Mouse (Mus musculus): ENCODE results near the gene Ptprn2. TPM values are rescaled to one million over a fixed set of nuclear protein-coding genes. Genes with fewer than 3 reads are reported as not detected.

The Ptprn2 gene
- polyA plus RNA-seq, 1 experiment from 2014 or later, result 0.14 TPM

- 76% methylated on average over 2 of the region's 2 CpGs for WGBS (ENCODE audit: insufficient replicate concordance)
- Histone ChIP-seq H3K9me3 (ENCODE audit: low read length) (no peaks in the 10 kb centered on the region), H3K9ac (replicated peaks) (no peak overlapping the region), H3K4me3 (ENCODE audit: low read depth, low read length) (no peak overlapping the region), H3K27ac (ENCODE audit: low read depth) (no peak overlapping the region), H3K36me3 (replicated peaks; ENCODE audit: insufficient read depth, low read length) (no peaks in the 10 kb centered on the region), H3K27me3 (ENCODE audit: insufficient read depth, low read length) (no peaks in the 10 kb centered on the region), H3K4me1 (ENCODE audit: insufficient read depth) (no peaks in the 10 kb centered on the region), H3K4me2 (ENCODE audit: low read depth, low read length) (no peak overlapping the region)
- DNase-seq, result no peak
- no peak for ATAC-seq
- TF ChIP-seq EP300 (IDR thresholded peaks at IDR 0.05; ENCODE audit: low read depth), result no peak
- TF ChIP-seq CTCF (IDR thresholded peaks at IDR 0.05; ENCODE audit: low read depth), result no peak
These were observed 235.5 kb downstream of the Ptprn2 start for GRCm38 (mm10) chr12:116721062-116721461.

DNA sequence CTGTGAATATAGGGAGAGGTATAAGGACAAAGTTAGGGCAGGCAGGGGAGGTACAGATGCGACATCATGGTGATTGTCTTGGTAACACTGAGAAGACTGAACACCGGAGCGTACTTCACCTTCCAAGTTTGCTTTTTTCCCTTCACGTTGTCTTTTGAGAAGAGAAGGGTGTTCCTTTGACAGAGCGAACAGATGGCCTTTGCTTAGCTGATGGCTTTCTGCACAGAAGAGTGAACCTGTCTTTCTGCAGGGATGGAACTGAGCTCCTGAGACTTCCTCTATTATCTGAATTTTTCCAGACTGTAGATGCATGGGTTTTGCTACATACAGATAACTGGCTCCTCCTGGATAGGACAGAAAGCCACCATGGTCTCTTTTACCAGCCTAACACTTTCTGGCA is 254.6 kb downstream of the Ptprn2 start:
- Histone ChIP-seq H3K27ac (ENCODE audit: low read depth) (no peak overlapping the region), H3K9ac (replicated peaks) (no peak overlapping the region), H3K4me3 (ENCODE audit: low read depth, low read length) (no peak overlapping the region), H3K4me1 (ENCODE audit: insufficient read depth) (no peaks in the 10 kb centered on the region), H3K27me3 (ENCODE audit: insufficient read depth, low read length) (no peaks in the 10 kb centered on the region), H3K4me2 (ENCODE audit: low read depth, low read length) (no peak overlapping the region), H3K36me3 (replicated peaks; ENCODE audit: insufficient read depth, low read length) (no peaks in the 10 kb centered on the region), H3K9me3 (ENCODE audit: low read length) (no peaks in the 10 kb centered on the region)
- DNase-seq (no peak), ATAC-seq (no peak)
- WGBS (ENCODE audit: insufficient replicate concordance), result 81% methylated on average over 5 of the region's 5 CpGs
- TF ChIP-seq CTCF (IDR thresholded peaks at IDR 0.05; ENCODE audit: low read depth) (no peak), EP300 (IDR thresholded peaks at IDR 0.05; ENCODE audit: low read depth) (no peak)

DNA sequence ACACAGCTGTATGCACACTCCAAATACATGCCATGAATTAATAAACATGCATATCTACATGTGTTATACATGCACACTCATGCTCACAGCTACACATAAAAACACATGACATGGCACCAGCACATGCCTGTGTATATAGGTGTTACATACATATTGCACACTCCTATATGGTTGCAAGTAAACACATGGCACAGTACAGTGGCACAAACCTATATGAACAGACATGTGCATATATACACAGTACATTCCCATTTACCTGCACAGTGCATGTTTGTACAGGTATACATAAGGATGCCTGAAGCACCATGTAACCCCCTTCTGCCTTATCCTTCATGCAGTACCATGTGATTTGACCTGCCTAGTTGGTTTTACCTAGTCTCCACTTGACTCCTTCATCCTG is 255.8 kb downstream of the Ptprn2 start:
- Histone ChIP-seq H3K4me2 (ENCODE audit: low read depth, low read length) (no peak overlapping the region), H3K27me3 (ENCODE audit: insufficient read depth, low read length) (no peaks in the 10 kb centered on the region), H3K9me3 (ENCODE audit: low read length) (no peaks in the 10 kb centered on the region), H3K27ac (ENCODE audit: low read depth) (no peak overlapping the region), H3K4me1 (ENCODE audit: insufficient read depth) (no peaks in the 10 kb centered on the region), H3K36me3 (replicated peaks; ENCODE audit: insufficient read depth, low read length) (no peaks in the 10 kb centered on the region), H3K4me3 (ENCODE audit: low read depth, low read length) (no peak overlapping the region), H3K9ac (replicated peaks) (no peak overlapping the region)
- DNase-seq (no peak), ATAC-seq (no peak)
- no peak for TF ChIP-seq EP300 (IDR thresholded peaks at IDR 0.05; ENCODE audit: low read depth)
- no peak for TF ChIP-seq CTCF (IDR thresholded peaks at IDR 0.05; ENCODE audit: low read depth)

DNA sequence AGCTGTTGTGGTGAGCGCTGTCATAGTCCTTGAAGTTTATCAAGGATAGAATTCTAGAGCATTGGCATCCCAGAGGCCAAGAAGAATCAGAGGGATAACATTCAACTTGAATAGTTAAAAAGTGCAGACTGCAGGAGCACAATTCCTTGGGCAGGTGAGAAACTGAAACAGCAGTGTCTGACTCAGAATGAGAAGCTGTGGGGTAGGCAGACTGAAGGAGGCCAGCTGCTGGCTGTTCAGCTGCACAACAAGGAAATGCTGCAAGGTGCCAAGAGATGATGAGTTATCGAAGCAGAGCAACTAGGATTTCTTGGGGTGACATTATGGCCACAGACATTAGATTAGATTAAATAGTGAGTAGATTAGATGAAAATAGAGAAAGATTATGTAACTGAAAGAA is 260.9 kb downstream of the Ptprn2 start:
- WGBS (ENCODE audit: insufficient replicate concordance), result 70% methylated on average over 2 of the region's 2 CpGs

DNA sequence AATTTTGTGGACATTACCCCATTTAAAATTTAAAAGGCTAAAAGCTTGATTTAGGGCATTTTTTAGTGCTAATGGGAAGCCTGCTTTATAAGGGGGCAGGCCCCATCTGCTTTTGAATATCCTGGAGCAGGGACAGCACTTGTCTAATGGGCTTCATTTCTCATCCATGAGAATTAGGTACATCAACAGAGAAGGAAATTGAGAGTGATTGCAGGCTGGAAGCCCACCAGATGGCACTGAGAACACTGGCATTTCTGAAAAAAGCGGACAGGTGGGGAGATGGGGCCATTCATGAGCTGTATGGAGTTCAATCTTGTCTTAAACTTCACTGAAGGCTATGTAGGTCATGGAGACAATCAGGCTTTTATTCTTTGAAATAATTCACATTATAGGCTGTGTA is 267.3 kb downstream of the Ptprn2 start:
- no peaks in the 10 kb centered on the region for H3K9me3 ChIP-seq (ENCODE audit: low read length)
- no peaks in the 10 kb centered on the region for H3K27me3 ChIP-seq (ENCODE audit: insufficient read depth, low read length)
- WGBS (ENCODE audit: insufficient replicate concordance), result 70% methylated on average over 1 of the region's 1 CpGs
- no peak overlapping the region for H3K27ac ChIP-seq (ENCODE audit: low read depth)
- H3K4me2 ChIP-seq (ENCODE audit: low read depth, low read length), result no peak overlapping the region
- no peak overlapping the region for H3K4me3 ChIP-seq (ENCODE audit: low read depth, low read length)
- no peak overlapping the region for H3K9ac ChIP-seq (replicated peaks)
- TF ChIP-seq EP300 (IDR thresholded peaks at IDR 0.05; ENCODE audit: low read depth), result no peak
- TF ChIP-seq CTCF (IDR thresholded peaks at IDR 0.05; ENCODE audit: low read depth), result no peak
- no peaks in the 10 kb centered on the region for H3K36me3 ChIP-seq (replicated peaks; ENCODE audit: insufficient read depth, low read length)
- no peaks in the 10 kb centered on the region for H3K4me1 ChIP-seq (ENCODE audit: insufficient read depth)
- no peak for DNase-seq
- no peak for ATAC-seq

More for the DNA sequence above, 260.9 kb downstream of the Ptprn2 start:
- no peak for DNase-seq
- TF ChIP-seq CTCF (IDR thresholded peaks at IDR 0.05; ENCODE audit: low read depth), result no peak
- TF ChIP-seq EP300 (IDR thresholded peaks at IDR 0.05; ENCODE audit: low read depth), result no peak
- no peak for ATAC-seq
- Histone ChIP-seq H3K4me2 (ENCODE audit: low read depth, low read length) (no peak overlapping the region), H3K27me3 (ENCODE audit: insufficient read depth, low read length) (no peaks in the 10 kb centered on the region), H3K27ac (ENCODE audit: low read depth) (no peak overlapping the region), H3K4me3 (ENCODE audit: low read depth, low read length) (no peak overlapping the region), H3K4me1 (ENCODE audit: insufficient read depth) (no peaks in the 10 kb centered on the region), H3K36me3 (replicated peaks; ENCODE audit: insufficient read depth, low read length) (no peaks in the 10 kb centered on the region), H3K9ac (replicated peaks) (no peak overlapping the region), H3K9me3 (ENCODE audit: low read length) (no peaks in the 10 kb centered on the region)

- ATAC-seq (no peak), DNase-seq (no peak)
- Histone ChIP-seq H3K9me3 (ENCODE audit: low read length) (no peaks in the 10 kb centered on the region), H3K4me2 (ENCODE audit: low read depth, low read length) (no peak overlapping the region), H3K9ac (replicated peaks) (no peak overlapping the region), H3K36me3 (replicated peaks; ENCODE audit: insufficient read depth, low read length) (no peaks in the 10 kb centered on the region), H3K4me1 (ENCODE audit: insufficient read depth) (no peaks in the 10 kb centered on the region), H3K27me3 (ENCODE audit: insufficient read depth, low read length) (no peaks in the 10 kb centered on the region), H3K27ac (ENCODE audit: low read depth) (no peak overlapping the region), H3K4me3 (ENCODE audit: low read depth, low read length) (no peak overlapping the region)
- no peak for TF ChIP-seq CTCF (IDR thresholded peaks at IDR 0.05; ENCODE audit: low read depth)
These were observed 278.4 kb downstream of the Ptprn2 start for GRCm38 (mm10) chr12:116763961-116764360.

DNA sequence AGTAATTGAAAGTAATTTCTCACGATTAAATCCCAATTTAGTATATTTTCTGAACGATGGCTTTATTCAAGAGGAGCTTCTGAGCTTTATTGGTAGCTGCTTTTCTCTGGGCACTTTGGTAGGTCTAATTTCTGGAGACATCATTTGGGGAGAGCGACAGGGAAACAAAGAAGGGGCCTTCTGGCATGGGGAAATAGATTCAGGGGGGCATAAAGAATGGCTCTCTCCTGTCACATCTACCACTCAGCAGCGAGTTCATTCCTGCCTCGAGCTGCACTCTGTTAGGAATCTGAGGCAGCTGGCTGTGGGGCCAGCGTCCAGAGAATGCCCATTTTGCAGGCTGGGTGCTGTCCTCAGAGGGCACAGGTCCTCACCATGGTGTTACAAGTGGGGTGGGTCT is 285.4 kb downstream of the Ptprn2 start:
- 65% methylated on average over 6 of the region's 6 CpGs for WGBS (ENCODE audit: insufficient replicate concordance)
- H3K9me3 ChIP-seq (ENCODE audit: low read length), result no peaks in the 10 kb centered on the region

More for the DNA sequence above, 285.4 kb downstream of the Ptprn2 start:
- Histone ChIP-seq H3K27me3 (ENCODE audit: insufficient read depth, low read length) (no peaks in the 10 kb centered on the region), H3K36me3 (replicated peaks; ENCODE audit: insufficient read depth, low read length) (no peaks in the 10 kb centered on the region), H3K9ac (replicated peaks) (no peak overlapping the region), H3K4me2 (ENCODE audit: low read depth, low read length) (no peak overlapping the region), H3K27ac (ENCODE audit: low read depth) (no peak overlapping the region), H3K4me1 (ENCODE audit: insufficient read depth) (peaks cover 2% of the 10 kb centered on the region), H3K4me3 (ENCODE audit: low read depth, low read length) (no peak overlapping the region)
- no peak for DNase-seq
- no peak for ATAC-seq
- TF ChIP-seq CTCF (IDR thresholded peaks at IDR 0.05; ENCODE audit: low read depth), result no peak
- TF ChIP-seq EP300 (IDR thresholded peaks at IDR 0.05; ENCODE audit: low read depth), result no peak

All from liver, postnatal 0 days (tissue).